In genomic region chr1:191292348-191292747, GRCm38 (mm10) we compare ENCODE assay signal across 8 mouse cellular contexts. TPM values are rescaled to one million over a fixed set of nuclear protein-coding genes. Genes with fewer than 3 reads are reported as not detected.
DNase-seq lines count a peak whose midpoint lies in the region; ATAC-seq and TF ChIP-seq lines count a peak whose summit lies in the region.

No protein-coding gene starts in this region.

- H3K36me3 ChIP-seq in intestine, embryonic 15.5 days, result no peaks in the 10 kb centered on the region
- no peaks in the 10 kb centered on the region for H3K36me3 ChIP-seq in thymus, adult 2 months (ENCODE audit: control insufficient read depth, insufficient read depth, low read length)

- H3K9ac ChIP-seq in intestine, embryonic 15.5 days, result no peak overlapping the region

- peaks cover 4% of the 10 kb centered on the region; the same call in 1 of the 2 replicates for H3K4me1 ChIP-seq in intestine, embryonic 15.5 days (replicated peaks)
- H3K4me1 ChIP-seq in thymus, adult 2 months (replicated peaks; ENCODE audit: control insufficient read depth, insufficient read depth, low read length), result no peaks in the 10 kb centered on the region

- intact Hi-C loops in heart, postnatal 10 days (cut with DNase I), result no loop called here
- intact Hi-C loops in left cerebral cortex, postnatal 36 days (cut with DNase I), result no loop called here

- TF ChIP-seq CTCF in thymus, adult 2 months (IDR thresholded peaks at IDR 0.05; ENCODE audit: borderline replicate concordance, control insufficient read depth, extremely low read depth, insufficient read depth, low read length, poor library complexity), result no peak

- WGBS in intestine, embryonic 15.5 days, result 80% methylated on average over 5 of the region's 5 CpGs
- WGBS in thymus, adult 2 months, result 85% methylated on average over 5 of the region's 5 CpGs

- H3K27ac ChIP-seq in intestine, embryonic 15.5 days, result no peak overlapping the region
- no peak overlapping the region for H3K27ac ChIP-seq in thymus, adult 2 months (ENCODE audit: control insufficient read depth, insufficient read depth, low read length)

- no peak for TF ChIP-seq POLR2A in thymus, adult 2 months (IDR thresholded peaks at IDR 0.05; ENCODE audit: control insufficient read depth, extremely low read depth, insufficient read depth, low read length, poor library complexity)

- H3K4me3 ChIP-seq in intestine, embryonic 15.5 days (replicated peaks), result no peak overlapping the region
- no peak overlapping the region for H3K4me3 ChIP-seq in thymus, adult 2 months (ENCODE audit: control insufficient read depth, insufficient read depth, low read length)

- H3K4me2 ChIP-seq in intestine, embryonic 15.5 days (replicated peaks), result no peak overlapping the region

- H3K27me3 ChIP-seq in intestine, embryonic 15.5 days (replicated peaks), result no peaks in the 10 kb centered on the region
- H3K27me3 ChIP-seq in thymus, adult 2 months (ENCODE audit: control insufficient read depth, insufficient read depth, low read length), result no peaks in the 10 kb centered on the region

- DNase-seq in right cerebral cortex, adult 18-20 months, result peak; percentile 74
- no peak for DNase-seq in right cerebral cortex, postnatal 4 days
- DNase-seq in cerebellum, adult 18-20 months, result peak; percentile 58 to 62
- DNase-seq in heart, postnatal 10 days, result peak; percentile 85 to 89
- peak; percentile 68 to 71 for DNase-seq in left cerebral cortex, postnatal 36 days (ENCODE audit: low spot score in 2 of 2)
- no peak for DNase-seq in spleen, postnatal 4 days (ENCODE audit: low spot score in 2 of 2)
- DNase-seq in thymus, adult 2 months, result no peak

- no peak for ATAC-seq in intestine, embryonic 15.5 days

- no peaks in the 10 kb centered on the region for H3K9me3 ChIP-seq in intestine, embryonic 15.5 days

RNA-seq across cellular contexts. Expression of gene Nenf, which starts 25.6 kb away (rescaled TPM):
- 100 to 1,000 TPM; 107 to 116 TPM for total RNA-seq in heart, postnatal 10 days (2021)
- 10 to 100 TPM; 66.1 to 76.7 TPM for total RNA-seq in left cerebral cortex, postnatal 36 days (2021)
- polyA plus RNA-seq in intestine, embryonic 15.5 days (2015; fragmentation: Nextera tagmentation; extraction: Ambion mirVana), result 91.3 and 94.3 TPM in 2 replicates
- polyA plus RNA-seq in thymus, adult 2 months (2012; rRNA removed), result 47.1 and 64.5 TPM in 2 replicates

RNA-seq across cellular contexts. Expression of gene Tmem206, which starts 33.4 kb away (rescaled TPM):
- total RNA-seq in heart, postnatal 10 days (2021), result 1 to 10 TPM; 4.4 to 7.0 TPM
- 1 to 10 TPM; 8.2 to 8.7 TPM for total RNA-seq in left cerebral cortex, postnatal 36 days (2021)
- polyA plus RNA-seq in intestine, embryonic 15.5 days (2015; fragmentation: Nextera tagmentation; extraction: Ambion mirVana), result 16.4 and 16.9 TPM in 2 replicates
- 17.2 and 17.8 TPM in 2 replicates for polyA plus RNA-seq in thymus, adult 2 months (2012; rRNA removed)

Comparison
In these comparisons a context has a peak if more than half of its experiments do, and no peak if none do; other contexts are left out.
1. DNase-seq: peak in right cerebral cortex, adult 18-20 months (single experiment), cerebellum, adult 18-20 months (2 of 2), heart, postnatal 10 days (2 of 2) and left cerebral cortex, postnatal 36 days (2 of 2); none in right cerebral cortex, postnatal 4 days (single experiment), spleen, postnatal 4 days (0 of 2) and thymus, adult 2 months (single experiment).